Mouse (Mus musculus) neutrophil, adult 5-6 weeks (primary cell): Measurements from ENCODE around the gene Larp7. TPM values are rescaled to one million over a fixed set of nuclear protein-coding genes. Genes with fewer than 3 reads are reported as not detected.

Experiments
- ATAC-seq: fragments of 151-379, 151-347 bp; 2 replicates; pipeline ENCODE4 v1.8.0; 2017; ENCODE audit warnings: mild to moderate bottlenecking, moderate TSS enrichment; ENCODE audit not compliant: insufficient number of reproducible peaks, poor library complexity, low FRiP score, severe bottlenecking; ENCODE audit errors: extremely low read depth
- total RNA-seq: library from RNA; stranded (forward); fragments of 200-1000 nt; gene quantifications from 2 replicates; pipeline ENCODE4 v1.2.3, GENCODE M21; 2017

The Larp7 gene
- total RNA-seq, 1 experiment from 2014 or later: 44.2 TPM

DNA sequence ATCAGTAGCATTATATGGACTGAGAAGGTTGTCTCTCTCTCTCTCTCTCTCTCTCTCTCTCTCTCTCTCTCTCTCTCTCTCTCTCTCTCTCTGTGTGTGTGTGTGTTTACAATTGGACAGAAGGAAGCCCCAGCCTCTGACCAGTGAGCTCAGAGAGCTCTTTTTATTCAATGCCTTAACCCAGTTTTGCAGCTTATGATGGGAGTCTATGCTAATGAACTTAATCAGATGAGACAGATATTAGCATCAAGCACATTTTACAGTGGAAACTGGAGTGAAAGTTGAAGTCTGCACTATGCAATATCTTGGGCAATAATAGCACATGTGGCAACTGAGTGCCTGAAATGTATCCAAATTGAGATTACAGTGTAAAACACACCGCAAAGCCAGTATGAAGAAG, 37.9 kb downstream of the Larp7 start:
- ATAC-seq: no peak

- no peak for ATAC-seq
These were observed 39.5 kb downstream of the Larp7 start for GRCm38 (mm10) chr3:127513699-127514098.

DNA sequence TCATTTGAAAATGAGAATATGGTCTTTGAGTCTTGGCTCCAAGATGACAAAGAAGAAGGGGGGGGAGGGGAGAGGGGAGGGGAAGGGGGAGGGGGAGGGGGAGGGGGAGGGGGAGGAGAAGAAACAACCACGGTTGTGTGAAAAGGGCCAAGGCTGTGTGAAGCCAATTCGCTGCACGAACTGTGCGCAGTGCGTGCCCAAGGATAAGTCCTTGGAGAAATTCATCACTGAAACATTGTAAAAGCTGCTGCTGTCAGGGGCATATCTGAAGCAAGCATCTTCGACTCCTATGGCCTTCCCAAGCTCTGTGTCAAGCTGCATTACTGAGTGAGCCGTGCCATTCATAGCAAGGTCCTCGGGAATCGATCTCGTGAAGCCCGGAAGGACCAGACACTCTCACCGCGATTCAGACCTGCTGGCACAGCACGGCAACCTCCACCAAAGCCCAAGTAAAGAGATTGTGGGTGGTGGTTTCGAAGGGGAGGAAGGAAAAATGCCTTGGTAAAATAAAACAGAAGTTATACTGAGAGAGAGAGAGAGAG, 40.3 kb downstream of the Larp7 start:
- no peak for ATAC-seq

- no peak for ATAC-seq
These were observed 41.1 kb downstream of the Larp7 start for GRCm38 (mm10) chr3:127511786-127512746.

GRCm38 (mm10) chr3:127507878-127508783, 45.0 kb downstream of the Larp7 start:
- ATAC-seq: no peak

GRCm38 (mm10) chr3:127498742-127499400, 54.3 kb downstream of the Larp7 start, which contains the start of gene Ank2:
Ank2 (minus strand) TSS chr3:127499350.
- no peak for ATAC-seq

DNA sequence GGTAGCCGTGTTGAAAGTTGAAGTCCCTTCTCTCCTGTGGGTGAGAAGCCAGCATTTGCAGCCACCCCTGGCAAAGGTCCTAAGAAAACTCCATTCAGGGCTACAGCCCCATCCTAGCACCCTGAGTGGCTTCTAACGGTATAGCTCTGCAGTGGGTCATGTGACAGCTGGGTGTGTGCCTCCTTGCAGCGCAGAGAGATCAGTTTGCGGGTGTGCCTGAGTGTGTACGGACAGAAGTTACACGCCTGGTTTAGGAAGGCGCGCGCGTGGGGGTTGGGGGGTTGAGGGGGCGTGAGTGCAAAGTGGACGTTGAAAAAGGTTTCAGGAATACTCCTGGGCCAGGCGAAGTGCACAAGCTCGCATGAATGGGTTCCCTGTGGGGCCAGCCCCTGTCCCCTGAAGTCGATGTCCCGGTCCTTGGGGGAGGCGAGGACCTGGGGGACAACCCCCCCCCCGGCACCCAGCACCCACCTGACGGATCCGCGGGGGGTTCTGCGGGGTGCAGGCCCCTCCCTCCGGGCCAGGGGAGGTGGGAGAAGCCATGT, 54.9 kb downstream of the Larp7 start:
- ATAC-seq: no peak

DNA sequence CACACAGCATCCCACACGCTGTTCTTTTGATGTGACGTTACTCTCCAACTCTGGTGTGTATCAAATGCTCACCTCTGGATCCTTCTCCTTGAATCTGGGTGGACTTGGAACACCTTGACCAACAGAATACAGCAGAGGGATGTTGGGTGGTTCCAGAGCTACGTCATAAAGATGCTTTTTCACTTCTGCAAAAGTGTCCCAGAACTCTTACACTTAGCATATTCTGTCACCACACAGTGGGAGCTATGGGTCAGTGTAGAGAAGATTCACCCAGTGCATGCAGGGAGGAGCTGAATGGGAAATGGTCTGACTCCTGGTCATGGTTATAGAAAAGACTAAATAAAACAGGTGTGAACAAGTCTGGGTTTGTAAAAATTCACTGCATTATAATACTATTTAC, 60.5 kb downstream of the Larp7 start:
- no peak for ATAC-seq

DNA sequence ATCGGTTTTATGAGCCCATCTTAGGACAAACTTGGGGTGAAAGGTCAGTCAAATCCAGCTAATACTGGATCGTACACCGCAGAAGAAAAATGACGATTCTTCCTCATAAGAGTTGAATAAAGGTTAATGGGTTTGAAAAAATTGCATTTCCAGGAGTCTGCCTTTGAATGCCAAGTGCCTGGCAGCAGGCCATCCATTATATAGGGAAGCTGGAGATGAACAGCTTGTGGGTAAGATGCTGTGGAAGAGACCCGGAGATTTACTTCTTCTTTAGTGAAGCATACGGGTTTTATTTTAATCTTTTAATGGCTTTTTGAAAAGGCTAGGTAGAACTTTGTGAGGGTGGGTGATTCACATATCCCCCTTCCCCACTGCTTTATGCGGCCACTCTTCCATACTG, 65.8 kb downstream of the Larp7 start:
- no peak for ATAC-seq

Other genes starting within 250 kb of the Larp7 start
- 0.12 TPM in 1 of 2 replicates, not detected in the other for gene Ank2, start 54.0 kb downstream of the Larp7 start, total RNA-seq
- gene Zgrf1, start 140 bp upstream of the Larp7 start, total RNA-seq: 4.5 and 5.4 TPM in 2 replicates
- gene Neurog2, start 79.8 kb upstream of the Larp7 start, total RNA-seq: not detected in 2 replicates
- 2.9 and 4.9 TPM in 2 replicates for gene Alpk1, start 227.2 kb upstream of the Larp7 start, total RNA-seq
- gene Tifa, start 236.5 kb upstream of the Larp7 start, total RNA-seq: 32.7 and 33.5 TPM in 2 replicates